Mouse (Mus musculus): ENCODE data around the gene Wfikkn1.
"Not testable (repeated sequence)": the region's sequence is repeated elsewhere in the genome, so short reads cannot be mapped to it uniquely, and the experiment has no call there.

Gene Wfikkn1

GRCm38 (mm10) chr17:25886806-25887205 is 6.1 kb upstream of the Wfikkn1 start:
- intact Hi-C loops (cut with DNase I), result no loop called here

- intact Hi-C loops (cut with DNase I), result no loop called here
These were observed 5.0 kb upstream of the Wfikkn1 start for GRCm38 (mm10) chr17:25885636-25886035.

- intact Hi-C loops (cut with DNase I), result loop anchor here (5.0 kb wide), 1 partner anchor 103 kb away; the partner anchor contains the start of gene Capn15
These were observed 3.2 kb upstream of the Wfikkn1 start for GRCm38 (mm10) chr17:25883824-25884223.

GRCm38 (mm10) chr17:25883268-25883667 is 2.6 kb upstream of the Wfikkn1 start:
- intact Hi-C loops (cut with DNase I), result loop anchor here (5.0 kb wide), 1 partner anchor 104 kb away; the partner anchor contains the start of gene Capn15

- intact Hi-C loops (cut with DNase I), result loop anchor here (5.0 kb wide), 1 partner anchor 105 kb away; the partner anchor contains the start of gene Capn15
These were observed 1.6 kb upstream of the Wfikkn1 start for GRCm38 (mm10) chr17:25882306-25882705.

GRCm38 (mm10) chr17:25881691-25882090 is 1.0 kb upstream of the Wfikkn1 start:
- intact Hi-C loops (cut with DNase I), result loop anchor here (5.0 kb wide), 1 partner anchor 106 kb away; the partner anchor contains the start of gene Capn15

GRCm38 (mm10) chr17:25880913-25881641 is 419 bp upstream of the Wfikkn1 start:
- intact Hi-C loops (cut with DNase I), result loop anchor here (5.0 kb wide), 1 partner anchor 106 kb away; the partner anchor contains the start of gene Capn15

GRCm38 (mm10) chr17:25879750-25880149 is 908 bp downstream of the Wfikkn1 start:
- intact Hi-C loops (cut with DNase I), result loop anchor here (5.0 kb wide), 1 partner anchor 108 kb away; the partner anchor contains the start of gene Capn15

GRCm38 (mm10) chr17:25879261-25879660 is 1.4 kb downstream of the Wfikkn1 start:
- intact Hi-C loops (cut with DNase I), result no loop called here

GRCm38 (mm10) chr17:25878611-25879180 is 2.0 kb downstream of the Wfikkn1 start:
- intact Hi-C loops (cut with DNase I), result no loop called here

- intact Hi-C loops (cut with DNase I), result no loop called here
These were observed 2.7 kb downstream of the Wfikkn1 start for GRCm38 (mm10) chr17:25877741-25878610.

GRCm38 (mm10) chr17:25877025-25877424 is 3.6 kb downstream of the Wfikkn1 start:
- intact Hi-C loops (cut with DNase I), result no loop called here

- intact Hi-C loops (cut with DNase I), result no loop called here
These were observed 4.2 kb downstream of the Wfikkn1 start for GRCm38 (mm10) chr17:25876347-25876915.

GRCm38 (mm10) chr17:25875171-25876136 is 5.2 kb downstream of the Wfikkn1 start:
- intact Hi-C loops (cut with DNase I), result no loop called here

- intact Hi-C loops (cut with DNase I), result no loop called here
These were observed 5.9 kb downstream of the Wfikkn1 start, which contains the start of gene Mettl26 for GRCm38 (mm10) chr17:25874721-25875170. Gene Mettl26 (plus strand): TSS chr17:25875074.

- intact Hi-C loops (cut with DNase I), result no loop called here
These were observed 6.4 kb downstream of the Wfikkn1 start for GRCm38 (mm10) chr17:25874148-25874720.

- intact Hi-C loops (cut with DNase I), result no loop called here
These were observed 7.1 kb downstream of the Wfikkn1 start for GRCm38 (mm10) chr17:25873405-25874147.

GRCm38 (mm10) chr17:25872676-25873075 is 8.0 kb downstream of the Wfikkn1 start:
- intact Hi-C loops (cut with DNase I), result no loop called here

GRCm38 (mm10) chr17:25871566-25871965 is 9.1 kb downstream of the Wfikkn1 start:
- intact Hi-C loops (cut with DNase I), result not testable (repeated sequence)
